Mouse (Mus musculus) 3134 (cell line): ENCODE data around the gene Pou4f2.

Experiments used
- DNase-seq: peaks from one replicate; pipeline ENCODE4 v3.0.0-alpha.2; 2011; ENCODE audit warnings: low spot score; ENCODE audit not compliant: insufficient read length; ENCODE audit errors: extremely low read depth

The Pou4f2 gene

DNA sequence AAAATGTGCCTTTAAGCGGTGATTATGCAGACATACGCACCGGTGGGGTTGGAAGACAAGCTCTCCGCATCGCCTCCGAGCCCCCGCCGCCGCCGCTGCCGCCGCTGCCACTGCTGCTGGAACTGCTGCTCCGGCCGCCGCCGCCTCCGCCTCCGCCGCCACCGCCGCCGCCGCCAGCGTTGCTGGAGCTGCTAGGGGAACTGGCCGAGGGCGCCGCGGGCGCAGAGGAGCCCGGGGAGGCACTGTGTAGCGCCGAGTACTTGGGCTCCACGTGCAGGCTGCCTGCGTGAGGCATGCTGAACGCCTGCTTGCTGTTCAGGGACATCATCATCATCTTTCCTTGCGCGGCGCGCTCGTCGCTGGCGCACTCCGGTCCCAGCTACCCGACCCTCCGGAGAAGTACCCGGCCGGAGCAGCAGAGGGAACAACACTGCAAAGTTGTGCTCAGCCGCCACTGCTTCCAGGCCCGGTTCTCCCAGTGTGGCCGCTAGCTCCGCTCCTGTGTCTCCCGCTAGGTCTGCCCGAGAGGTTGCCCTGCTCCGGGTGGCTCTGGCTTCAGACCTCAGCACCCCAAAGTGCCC, at the start of gene Pou4f2:
Gene Pou4f2, minus strand, starts transcription at position 575 of the 581 bp plus-strand sequence.
- no peak for DNase-seq

DNA sequence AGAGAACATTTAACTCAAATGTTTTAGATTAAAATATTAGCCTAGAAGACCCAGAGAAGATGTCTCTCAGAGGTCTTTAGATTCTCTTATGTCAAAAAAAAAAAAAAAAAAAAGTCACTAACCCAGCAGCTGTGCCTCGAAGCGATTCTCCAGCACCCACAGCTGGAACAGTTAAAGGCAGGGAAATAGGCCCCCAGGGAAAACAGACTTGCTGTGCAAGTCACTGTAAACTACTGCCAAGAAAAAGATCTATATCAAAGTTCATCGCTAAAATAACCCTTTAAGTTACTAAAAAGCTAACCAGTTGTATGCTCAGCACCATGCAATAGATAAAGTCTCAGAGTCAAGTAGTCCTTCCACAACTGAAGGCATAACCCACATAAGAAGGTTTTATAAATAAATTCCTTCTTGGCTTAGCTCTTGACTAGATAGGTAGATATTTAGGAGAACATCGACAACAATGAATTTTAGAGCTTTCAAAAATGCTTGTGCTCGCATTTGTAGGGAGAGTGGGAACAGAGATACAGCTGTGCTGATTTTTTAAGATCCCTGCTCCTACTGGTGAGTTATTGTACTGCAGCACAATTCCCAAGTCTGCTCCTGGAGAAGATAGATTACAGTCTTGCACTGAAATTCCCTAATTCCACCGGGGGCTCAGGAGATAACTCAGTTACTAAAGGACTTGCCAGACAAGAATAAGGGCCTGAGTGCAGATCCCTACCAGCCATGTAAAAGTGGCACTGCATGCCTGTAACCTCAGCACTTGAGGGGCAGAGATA, 40.8 kb upstream of the Pou4f2 start:
- DNase-seq = no peak

DNA sequence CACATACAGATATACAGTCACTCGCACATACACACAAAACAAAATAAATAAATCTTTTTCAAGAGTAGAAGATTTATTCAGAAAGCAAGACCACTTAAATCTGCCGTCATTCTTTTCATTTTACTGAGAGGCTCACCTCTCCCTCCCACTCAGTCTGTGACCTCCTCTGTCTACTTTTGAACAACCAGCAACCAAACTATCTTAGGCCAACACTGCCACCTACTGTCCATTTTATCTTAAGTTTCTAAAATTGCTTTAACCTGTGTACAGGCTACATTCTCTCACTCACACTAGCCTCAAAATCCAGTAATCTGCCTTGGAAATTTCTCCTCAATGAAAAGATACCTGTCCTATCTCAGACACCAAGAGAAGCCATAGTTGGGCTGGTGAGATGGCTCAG, 31.4 kb upstream of the Pou4f2 start:
- DNase-seq = no peak

DNA sequence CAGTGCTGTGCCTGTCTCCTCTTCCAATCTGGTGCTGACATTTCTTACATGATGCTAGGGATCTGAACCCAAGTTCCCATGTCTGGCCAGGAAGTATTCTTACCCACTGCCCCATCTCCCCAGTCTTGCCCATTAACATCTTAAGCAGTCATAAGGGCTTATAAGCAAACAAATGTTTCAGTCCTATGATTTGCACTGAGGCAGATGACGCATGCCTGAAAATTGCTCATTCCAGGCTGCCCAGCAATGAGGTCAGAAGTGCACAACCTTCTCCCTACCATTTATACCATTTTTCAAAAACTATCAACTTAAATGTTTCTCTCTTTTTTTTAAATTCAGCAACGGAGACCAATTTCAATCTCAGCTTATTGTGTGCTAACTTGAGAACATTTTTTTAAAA, 27.5 kb upstream of the Pou4f2 start:
- DNase-seq = peak; percentile 39

DNA sequence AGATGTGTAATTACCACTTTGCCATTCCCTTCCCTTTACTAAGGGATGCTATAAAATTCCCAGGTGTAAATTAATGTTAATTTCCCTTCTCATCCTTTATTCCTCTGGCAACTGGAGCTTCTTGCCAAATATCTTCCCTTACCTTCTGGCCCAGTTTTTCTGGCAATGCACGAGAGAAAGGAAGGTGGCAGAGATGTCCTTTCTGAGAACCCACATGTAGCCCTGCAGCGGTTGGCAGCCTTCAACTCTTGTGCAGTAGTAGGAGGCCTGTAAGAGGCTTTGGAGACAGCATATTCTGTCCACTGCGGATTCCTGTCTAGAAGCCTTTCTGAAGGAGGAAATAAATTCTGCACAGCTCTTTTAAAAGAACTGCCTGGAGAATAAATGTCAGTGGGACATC, 20.0 kb upstream of the Pou4f2 start:
- no peak for DNase-seq

DNA sequence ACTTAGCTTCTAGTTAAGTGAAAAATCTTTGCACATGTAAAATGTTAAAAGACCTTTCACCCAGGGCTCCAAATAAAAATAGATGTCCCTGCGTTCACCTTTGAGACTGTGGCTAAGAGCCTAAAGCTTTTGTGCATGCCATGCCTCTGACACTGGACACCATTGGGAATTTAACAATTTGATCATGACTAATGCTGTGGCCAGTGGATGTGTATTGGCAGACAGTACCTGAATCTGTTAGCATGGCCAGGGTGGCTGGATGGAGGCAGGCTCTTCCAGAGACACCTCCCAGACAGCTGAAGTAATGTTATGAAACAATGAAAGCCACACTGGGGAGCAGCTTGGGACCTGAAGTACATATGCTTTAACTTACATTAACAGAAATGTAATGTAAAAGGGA, 6.3 kb upstream of the Pou4f2 start:
- DNase-seq = peak; percentile 46

DNA sequence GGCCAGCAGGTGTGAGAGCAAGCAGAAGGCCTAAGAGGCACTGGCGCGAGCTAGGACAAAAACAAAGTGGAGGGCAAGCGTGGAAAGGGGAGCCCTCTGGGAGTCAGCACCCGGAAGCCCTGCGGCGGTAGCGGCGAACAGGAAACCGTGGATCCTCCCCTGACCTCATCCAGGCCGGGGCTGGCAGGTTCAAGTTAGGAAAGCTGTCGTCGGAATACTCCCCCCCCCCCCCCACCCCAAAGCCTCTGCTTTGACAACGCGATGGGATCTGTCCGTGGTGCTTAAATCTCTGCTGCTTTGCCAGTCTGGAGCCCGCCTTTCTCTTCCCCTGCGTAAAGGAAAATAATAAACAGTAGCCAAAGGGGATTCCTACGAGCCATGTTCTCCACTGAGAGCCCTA, 1.7 kb upstream of the Pou4f2 start:
- DNase-seq = no peak

DNA sequence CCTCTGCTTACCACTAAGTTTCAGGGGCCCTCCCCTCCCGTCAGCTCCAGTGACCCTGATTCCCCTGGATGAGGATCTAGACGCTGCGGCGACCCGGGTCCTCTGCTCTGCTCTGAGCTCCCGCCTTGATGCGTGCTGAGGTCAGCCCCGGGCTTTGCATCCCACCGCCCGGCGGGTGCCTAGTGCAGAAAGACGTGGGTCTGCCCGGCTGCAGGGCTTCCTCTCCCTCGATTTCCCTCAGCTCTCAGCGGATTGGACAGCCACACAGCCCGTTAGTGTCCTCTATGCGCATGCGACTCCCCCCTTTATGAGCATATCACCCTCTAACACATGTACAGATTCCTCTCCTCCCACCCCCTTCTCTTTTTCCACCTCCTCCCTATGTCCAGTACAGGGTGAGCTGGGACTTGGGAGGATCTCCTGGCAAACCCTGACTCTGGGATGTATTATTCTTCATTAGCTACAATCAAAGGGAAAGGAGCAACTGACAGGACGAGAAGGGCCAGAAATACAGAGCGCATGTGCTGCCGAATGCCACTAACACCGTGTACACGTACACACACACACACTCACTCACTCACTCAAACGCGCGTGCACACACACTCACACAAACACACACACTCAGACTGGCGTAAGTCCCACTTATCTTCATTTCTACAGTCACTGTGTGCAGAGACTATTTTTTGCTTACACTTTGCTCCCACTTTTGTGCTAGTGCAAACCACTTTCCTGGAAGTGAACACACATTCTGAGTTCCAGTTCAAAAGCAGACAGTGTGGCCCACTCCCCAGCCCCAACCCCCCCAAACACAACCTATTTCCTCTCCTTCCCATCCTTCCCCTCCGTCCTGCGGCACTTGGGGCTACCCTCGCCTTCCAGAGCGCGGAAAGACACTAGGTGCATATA, 948 bp upstream of the Pou4f2 start:
- DNase-seq = no peak

DNA sequence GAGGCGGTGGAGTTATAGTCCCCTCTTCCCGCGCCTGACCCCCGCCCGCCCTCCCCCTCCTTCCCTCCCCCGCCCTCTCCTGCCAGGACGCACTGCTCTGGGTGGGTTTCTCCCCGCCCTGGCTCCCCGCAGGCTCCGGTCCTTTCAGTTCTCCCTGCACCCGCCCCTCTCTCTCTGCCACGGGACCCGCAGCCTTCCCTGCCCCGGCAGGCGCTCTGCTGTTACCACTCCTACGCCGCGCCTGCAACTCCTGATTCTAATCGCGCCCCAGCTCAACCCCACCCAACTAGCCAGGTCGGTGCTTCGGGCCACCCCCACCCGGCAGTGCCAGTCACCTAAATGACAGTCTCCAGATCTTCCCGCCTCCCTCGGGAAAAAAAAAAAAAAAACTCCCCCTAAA, 216 bp upstream of the Pou4f2 start:
- DNase-seq = no peak

DNA sequence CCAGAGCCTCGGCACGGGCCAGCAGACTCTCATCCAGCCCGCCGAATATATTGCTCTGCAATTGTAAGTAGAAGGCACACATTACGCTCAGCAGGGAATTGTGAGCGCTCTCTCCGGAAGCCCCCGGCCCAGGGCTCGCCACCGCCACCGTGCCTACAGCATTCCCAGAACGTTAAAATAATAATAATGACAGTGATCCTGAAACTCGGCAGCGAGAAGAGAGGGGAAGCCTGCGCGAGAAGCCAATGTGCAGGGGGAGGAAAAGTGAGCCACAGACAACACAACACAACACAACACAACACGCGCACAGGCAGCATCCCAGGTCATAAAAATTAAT, 853 bp downstream of the Pou4f2 start:
- no peak for DNase-seq

DNA sequence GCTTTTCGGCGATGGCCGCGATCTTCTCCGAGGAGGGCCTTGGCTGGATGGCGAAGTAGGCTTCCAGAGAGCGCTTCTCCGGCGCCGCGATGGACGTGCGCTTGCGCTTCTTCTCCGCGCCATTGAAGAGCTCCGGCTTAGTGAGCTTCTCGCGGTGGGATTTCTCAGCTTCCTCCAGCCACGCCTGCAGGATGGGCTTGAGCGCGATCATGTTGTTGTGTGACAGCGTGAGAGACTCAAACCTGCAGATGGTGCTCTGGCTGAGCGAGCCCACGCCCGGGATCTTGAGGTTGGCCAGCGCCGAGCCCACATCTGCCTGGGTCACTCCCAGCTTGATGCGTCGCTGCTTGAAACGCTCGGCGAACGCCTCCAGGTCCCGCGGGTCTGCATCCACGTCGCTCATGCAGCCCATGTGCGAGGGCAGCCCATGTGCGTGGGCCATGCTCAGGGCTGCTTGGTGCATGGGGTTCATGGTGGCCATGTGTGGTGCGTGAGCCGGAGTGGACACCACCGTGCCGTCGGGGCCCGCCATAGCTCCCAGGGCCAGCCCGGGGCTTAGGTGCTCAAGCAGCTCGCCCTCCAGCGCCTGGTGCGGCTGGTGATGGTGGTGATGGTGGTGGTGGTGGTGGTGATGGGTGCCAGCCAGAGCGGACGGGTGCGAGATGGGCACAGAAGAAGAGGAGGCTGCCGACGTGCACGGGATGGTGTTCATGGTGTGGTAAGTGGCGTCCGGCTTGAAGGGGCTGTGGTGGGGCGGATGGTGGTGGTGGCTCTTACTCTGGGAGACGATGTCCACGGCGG, 1.4 kb downstream of the Pou4f2 start:
- no peak for DNase-seq

DNA sequence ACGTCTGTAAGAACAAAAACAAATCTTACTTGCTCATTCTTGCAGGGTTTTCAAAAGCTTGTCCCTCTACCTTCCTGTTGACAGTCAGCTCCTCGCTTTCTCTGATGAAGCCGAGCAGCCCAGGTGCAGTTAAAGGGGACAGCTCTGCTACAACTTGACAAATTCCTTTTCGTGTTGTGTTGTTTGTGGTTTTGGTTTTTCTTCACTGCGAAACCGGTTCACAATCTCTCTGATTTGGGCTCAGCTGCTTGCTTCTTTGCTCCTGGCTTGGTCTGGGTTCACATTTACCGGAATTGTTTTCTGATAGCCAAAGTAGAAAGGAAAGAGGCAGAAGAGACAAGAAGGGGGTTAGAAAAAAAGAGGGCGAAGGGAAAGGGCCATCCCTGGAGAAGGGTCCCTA, 2.1 kb downstream of the Pou4f2 start:
- DNase-seq = no peak

DNA sequence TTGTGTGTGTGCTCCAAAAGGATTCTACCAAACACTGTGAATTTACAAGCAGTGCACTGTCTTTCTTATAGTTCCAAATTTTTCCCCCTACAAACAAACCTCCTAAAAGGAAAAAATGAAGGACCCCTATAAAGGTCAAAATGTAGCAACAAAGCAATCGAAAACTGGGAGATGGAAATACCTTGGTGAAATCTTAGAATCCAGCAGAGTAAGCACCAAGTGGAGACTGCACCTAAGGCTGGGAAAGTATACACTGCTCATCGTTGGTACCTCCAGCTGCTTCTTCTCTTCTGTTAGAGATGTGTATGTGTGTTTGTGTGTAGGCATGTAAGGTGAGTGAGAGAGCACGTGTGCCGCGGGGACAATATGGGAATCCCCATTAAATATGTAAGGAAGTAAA, 3.1 kb downstream of the Pou4f2 start:
- DNase-seq = no peak

DNA sequence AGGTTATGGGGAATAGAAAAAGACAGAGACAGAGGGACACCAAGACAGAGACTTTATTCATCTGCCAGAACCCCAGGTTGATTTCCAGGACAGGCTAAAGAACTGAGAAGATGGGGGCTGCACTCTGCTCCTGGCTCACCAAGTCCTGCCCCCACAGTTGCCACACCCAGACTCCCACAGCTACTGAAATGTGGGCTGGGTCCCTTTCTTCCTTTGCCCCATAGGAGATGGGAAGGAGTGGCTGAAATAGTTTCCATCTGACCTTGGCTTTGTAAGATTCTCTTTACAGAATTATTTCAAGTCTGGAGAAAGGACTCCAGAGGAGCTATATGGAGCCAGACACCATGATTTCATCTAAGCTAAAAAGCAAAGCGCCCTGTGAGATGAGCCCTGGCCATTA, 4.0 kb downstream of the Pou4f2 start:
- DNase-seq = no peak

DNA sequence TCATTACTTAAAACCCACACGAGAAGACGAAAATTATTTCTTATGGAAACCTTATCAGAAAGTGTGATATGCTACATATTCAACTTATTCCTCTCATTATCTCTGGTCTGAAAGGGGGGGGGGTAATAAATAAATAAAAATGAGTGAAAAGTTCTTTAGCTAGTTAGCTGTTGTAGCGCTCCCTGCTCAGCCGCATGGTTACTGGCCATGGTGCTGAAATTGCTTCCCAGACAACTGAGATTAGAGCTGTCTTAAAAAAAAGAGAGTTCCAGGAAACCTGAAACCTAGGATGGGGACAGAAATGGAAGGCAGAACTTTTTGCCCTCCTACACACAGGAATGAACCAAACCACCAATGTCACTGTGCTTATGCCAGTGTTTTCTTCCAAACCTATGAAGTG, 5.1 kb downstream of the Pou4f2 start:
- no peak for DNase-seq

DNA sequence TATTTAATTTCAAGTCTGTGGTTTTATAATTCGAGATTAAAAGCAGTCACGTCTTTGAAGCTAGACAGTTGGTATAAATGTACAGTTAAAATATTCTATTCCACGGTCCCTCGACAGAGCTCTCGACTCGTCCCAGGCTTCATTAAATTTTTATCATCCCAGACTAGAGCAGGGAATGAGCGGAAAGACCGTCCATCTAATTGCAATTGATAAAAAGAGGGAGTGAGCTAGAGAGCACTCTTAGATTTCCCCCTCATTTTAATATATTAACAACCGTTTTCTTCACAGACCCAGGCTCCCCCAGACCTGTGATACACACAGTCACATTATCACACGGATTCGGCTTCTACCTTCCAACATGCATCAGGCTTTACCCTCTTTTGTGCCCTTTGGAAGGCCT, 8.3 kb downstream of the Pou4f2 start:
- no peak for DNase-seq

DNA sequence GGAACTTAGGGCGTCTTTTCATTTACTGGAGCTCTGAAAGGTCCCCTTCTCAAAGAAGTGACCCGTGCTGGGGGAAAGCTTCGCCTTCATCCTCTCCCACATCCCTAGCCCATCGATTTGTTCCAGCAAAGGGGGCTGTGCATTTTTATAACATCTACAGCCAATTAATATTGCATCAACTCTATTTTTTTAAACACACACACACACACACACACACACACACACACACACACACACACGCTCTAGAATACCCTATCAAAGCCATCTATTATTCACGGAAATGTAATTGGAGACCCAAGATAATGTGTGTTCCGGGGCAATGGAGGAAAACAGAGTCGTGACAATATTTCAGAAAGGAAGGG, 8.7 kb downstream of the Pou4f2 start:
- no peak for DNase-seq

DNA sequence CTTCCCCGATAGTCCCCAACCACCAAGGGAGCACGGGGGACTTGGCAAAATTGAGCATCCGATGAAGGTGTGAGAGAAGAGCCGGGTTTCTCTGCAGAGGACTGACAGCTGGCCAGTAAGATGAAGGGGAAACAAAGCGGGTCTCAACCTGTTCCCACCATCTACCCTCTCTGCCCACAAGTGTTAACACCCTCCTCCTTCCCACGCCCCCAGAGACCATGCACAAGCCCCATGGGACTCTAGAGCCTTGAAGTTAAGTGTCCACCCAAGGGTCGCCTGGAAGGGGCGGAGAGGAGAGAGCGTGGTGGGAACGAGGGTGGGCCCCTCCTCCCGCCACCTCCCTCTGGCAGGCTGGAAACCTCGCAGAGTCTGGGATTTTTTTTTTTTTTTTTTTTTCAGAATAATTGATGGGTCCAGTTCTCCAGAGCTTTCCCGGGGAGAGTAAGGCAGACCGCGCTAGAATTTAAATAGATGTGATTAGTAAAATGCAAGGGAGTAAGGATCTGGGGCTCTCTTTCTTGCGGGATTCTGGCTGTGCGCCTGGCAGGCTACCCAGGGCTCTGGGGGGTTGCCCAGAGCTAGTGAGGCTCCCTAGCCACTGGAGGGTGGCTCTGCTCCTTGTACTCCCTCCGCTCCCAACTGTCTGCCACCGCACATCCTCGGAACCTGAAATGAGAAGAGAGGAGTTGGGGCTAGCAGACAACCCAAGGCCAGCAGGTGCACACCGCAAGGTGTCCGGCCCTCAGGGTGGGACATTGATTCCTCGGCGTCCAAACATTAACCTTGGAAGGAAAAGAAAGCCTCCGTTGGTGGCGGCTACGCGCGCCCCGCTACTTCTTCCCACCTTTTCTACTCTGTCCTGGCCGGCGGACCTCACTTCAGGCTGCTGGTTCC, 9.3 kb downstream of the Pou4f2 start:
- DNase-seq = no peak

DNA sequence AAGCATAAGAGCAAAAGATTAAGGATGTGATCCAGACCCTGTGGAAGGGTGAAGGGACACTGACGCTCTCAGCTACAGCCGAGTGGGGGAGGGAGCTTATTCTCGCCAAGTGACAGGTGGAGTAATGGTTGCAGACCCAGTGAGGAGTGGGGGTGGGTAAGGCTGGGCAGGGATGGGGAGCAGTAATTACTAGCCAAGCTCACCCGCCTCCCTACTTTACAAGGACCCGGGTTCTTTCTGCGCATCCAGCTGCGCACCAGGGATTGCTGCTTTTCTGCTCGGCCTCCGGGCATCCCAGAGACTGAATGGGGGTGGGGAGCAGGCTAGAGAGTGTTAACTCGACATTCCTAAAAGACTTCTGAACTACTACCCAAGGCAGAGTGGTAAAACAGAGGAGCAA, 10.0 kb downstream of the Pou4f2 start:
- DNase-seq = no peak

DNA sequence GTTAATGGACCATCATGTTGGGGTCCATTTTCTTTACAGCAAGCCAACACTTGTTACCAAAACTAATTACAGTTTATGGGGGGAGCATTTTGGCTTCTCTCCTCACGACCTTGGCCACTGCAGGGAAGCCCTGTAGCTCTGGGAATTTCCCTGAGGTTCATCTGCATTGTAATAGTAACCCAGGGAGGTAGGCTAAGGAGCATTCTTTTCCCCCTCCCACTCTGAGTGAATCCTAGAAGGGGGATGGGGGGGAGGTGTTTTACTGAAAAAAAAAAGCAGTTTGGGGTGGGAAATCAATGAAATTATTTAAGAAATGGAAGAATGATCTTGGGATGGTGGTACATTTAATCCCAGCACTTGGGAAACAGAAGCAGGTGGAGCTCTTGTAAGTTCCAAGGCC, 12.5 kb downstream of the Pou4f2 start:
- DNase-seq = no peak
